Mouse (Mus musculus) adrenal gland, postnatal 25 days (tissue): Measurements from ENCODE around the gene Ildr2. TPM values are rescaled to one million over a fixed set of nuclear protein-coding genes. Genes with fewer than 3 reads are reported as not detected.

Source experiments
- DNase-seq: peaks from one replicate; pipeline ENCODE4 v3.0.0; 2021; ENCODE audit warnings: mixed read lengths
- total RNA-seq: library from RNA; stranded (reverse); gene quantifications from 2 replicates; pipeline ENCODE4 v1.2.3, GENCODE M21; 2021

Ildr2 gene
- total RNA-seq, 1 experiment from 2014 or later: 4.6 TPM

DNA sequence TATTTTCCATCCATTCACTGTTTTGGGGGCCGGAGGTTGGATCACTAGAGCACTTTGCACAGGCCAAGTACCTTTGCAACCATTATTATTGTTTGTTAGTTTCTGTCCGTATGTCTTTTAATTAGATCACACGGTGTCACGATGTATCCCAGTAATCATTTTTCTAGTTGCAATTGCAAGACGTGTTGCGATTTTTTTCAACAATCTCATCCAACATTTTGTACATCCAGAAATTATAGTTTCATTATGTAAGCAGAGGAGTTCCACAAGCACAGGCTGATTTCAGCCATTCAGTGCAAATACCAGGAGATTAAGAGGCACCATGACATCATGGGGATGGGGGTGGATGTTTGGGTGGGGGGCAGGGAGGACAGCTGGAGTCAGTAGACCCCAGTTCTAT, 29.5 kb downstream of the Ildr2 start:
- no peak for DNase-seq

DNA sequence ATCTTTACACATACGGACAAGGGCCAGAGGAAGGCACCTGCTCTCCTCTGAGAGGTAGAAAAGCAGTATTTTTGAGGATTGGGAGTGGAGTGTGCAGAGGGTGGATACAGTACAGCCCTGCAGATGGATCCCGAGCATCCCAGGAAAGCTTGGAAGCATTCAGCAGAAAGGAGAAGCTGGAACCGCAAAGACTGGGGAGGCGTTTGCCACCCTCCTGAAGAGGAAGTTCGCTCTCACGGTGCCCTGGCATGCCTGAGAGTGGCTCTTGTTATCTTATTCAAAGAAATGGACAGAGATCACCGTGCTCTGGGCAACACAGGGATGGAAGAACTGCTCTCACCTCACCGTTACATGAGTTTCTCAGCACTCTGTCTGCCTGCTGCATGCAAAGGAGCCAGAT, 30.5 kb downstream of the Ildr2 start:
- DNase-seq: no peak

DNA sequence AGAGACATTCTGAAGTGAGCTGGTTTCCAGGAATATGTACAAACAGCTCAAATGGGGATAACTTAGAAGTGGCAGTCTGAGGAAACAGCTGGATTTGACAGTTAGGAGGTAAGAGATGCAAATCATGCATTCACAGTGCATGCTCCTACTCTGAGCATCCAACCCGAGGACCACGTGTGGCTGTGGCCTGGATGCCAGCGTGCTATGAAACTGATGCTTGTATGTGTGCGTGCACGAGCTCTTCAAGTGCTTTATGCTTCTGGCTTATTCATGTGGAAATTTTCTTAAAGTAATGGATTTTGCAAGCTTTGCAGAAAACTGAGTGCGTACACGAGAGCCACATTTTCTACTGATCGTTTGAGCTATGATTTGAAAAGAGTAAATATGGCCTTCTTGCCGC, 32.3 kb downstream of the Ildr2 start:
- no peak for DNase-seq

DNA sequence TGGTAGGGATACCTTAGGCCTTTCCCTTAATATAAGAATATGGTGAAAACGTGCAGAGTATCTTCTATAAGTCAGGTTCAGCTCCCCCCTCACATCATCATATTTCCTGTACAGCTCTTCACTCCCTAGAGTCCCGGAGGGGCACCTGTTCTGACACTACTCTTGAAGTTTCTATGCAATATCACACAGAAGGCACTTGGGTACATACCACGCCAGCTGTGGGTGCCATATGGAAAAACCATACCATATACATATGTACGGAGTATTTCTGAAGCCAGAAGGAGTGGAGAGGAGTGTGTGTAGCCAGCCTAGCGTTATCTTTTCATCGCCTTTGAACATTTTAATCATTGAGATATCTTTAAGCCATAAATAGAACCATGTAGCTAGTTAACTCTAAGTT, 36.6 kb downstream of the Ildr2 start:
- no peak for DNase-seq

DNA sequence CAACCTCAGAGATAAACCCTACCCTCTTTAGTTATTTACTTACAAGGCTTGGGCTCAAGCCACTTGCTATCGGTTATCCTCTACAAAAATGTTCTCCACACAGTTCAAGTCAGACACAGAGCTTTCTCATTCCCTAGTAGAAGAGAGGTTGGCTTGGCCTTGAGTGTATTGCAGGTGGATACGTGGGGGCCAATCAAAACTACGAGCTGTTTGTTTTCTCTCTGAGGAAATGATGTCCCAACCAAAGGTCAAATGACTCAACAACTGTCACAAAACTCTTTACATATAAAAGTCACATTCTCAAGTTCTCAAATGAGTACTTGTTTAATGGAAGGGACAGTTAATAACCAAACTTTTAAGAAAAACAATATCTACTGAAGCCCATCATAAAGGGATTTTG, 39.1 kb downstream of the Ildr2 start:
- DNase-seq: no peak

DNA sequence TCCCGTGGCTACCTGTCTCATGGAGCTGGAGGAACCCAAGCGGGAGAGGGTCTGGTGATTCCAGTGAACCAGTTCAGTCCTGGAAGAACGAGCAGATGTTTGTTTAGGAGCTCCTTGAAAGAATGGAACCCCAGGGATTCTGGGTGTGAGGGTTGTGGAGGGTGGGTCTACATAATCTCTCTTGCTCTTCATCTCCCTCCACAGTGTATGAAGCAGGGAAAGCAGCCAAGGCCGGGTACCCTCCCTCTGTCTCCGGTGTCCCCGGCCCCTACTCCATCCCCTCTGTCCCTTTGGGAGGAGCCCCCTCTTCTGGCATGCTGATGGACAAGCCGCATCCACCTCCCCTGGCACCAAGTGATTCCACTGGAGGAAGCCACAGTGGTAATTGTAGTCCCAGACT, 41.6 kb downstream of the Ildr2 start:
- no peak for DNase-seq

DNA sequence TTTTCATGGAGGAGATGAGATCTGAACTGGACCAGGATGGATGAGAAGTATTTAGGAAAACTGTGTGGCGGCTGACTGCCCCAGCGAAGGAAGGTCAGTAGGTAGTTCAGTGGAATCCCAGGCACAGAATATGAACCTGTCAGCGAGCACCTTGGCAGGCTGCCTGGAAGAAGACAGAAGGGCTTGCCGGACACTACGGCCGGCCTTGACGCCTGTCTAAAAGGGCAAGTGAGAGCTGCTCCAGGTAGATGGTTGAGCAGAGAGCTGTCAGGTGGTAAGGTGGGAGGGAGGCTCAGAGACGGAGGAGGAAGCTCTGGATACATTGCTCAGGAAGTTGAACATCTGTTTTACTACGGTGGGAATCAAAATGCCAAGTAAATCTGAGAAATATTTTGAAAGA, 42.4 kb downstream of the Ildr2 start:
- DNase-seq: peak; percentile 60

DNA sequence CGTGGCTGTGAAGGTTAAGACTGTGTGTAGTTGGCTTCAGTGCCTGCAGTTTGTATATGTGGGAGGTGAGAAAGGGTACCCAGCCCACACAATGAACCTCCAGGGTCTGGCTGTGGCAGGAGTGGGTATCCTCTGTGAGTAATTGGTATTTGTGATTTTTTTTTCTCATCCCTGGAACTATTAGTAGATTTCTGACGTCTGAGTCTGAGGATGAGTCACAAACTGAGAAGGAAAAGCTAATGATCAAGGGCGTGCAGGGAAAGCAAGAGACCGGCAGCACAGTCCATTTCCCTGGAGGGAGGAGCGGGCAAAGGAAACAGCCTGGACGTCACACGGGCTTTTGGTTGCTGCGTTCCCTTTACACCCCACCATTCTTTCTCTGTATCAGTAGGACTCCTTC, 43.0 kb downstream of the Ildr2 start:
- no peak for DNase-seq

DNA sequence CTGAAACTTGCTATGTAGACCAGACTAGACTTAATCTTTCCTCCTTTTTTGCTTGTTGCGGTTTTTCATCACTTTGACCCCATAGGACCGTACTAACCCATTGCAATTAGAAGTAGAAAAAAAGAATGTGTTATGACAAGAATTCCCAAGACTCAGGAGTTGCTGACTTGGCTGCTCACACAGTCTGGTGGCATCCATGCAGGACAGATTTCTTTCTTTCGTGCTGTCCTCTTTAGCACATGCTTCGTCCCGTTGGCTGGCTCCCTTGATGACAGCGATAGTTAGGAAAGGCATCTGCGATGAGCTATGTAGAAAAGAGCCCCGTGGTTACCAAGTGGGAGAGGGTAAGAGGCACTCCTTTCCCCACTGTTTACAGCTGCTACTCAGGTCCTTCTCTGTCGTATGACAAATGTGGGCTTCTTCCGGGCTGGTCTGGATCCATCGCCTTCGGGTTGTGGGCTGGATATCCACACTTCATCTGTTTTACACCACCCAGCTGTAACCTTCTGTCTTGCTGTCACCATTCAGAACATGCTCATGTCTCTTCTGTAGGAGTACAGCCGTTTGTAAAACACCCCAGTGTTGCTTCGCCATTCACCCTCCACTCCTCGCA, 43.7 kb downstream of the Ildr2 start:
- no peak for DNase-seq

DNA sequence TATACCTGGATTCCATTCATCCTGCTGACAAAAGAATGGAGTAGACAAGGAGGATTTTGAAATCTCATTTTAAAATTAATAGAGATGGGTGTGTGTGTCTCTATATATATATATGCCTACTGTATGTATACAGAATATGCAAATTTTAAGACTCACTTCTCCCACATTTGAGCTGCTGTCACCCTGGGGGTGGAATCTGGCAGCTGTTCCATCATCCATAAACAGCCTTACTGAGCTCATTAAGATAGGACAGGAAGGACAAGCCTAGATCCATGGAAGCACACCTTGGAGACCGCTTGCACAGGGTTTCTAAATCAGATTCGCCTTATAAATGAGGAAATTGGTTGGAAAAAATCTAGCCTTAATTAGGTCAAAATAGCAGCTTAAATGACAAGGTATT, 44.9 kb downstream of the Ildr2 start:
- DNase-seq: no peak

DNA sequence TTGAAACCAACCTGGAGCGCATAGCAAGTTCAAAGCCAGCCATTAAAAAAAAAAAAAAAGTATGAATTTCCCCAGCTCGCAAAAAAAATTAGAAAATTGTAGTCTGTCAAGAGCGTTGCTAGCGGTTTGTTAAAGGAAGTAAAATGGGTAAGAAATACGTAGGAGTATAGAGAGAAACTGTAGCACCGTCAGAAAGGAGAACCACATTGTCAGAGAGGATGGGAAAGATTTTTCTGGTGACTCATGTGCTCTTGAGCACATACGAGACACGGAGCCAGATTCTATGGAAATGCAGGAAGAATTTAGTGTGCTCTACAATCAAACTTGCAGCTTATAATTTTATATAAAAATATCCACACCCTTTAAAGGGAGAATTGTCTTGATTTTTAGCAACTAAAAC, 45.9 kb downstream of the Ildr2 start:
- DNase-seq: no peak

DNA sequence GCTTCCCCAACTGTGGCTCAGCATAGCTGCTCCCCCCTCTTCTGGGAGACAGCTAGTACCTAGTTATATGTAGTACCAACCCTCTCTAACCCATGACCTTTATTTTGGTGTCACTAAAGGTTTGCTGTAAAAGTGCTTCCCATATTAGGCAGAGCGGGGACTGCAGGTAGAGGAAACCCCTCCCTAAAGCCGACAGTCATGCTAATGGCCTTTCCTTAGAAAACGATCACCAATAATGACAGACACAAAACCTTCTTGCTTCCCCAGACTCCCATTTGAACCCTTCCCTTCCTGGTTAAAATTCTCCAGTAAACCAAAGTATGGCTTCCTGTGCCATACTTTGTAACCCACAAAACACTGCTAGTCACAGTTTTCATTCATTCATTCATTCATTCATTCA, 46.6 kb downstream of the Ildr2 start:
- DNase-seq: no peak

DNA sequence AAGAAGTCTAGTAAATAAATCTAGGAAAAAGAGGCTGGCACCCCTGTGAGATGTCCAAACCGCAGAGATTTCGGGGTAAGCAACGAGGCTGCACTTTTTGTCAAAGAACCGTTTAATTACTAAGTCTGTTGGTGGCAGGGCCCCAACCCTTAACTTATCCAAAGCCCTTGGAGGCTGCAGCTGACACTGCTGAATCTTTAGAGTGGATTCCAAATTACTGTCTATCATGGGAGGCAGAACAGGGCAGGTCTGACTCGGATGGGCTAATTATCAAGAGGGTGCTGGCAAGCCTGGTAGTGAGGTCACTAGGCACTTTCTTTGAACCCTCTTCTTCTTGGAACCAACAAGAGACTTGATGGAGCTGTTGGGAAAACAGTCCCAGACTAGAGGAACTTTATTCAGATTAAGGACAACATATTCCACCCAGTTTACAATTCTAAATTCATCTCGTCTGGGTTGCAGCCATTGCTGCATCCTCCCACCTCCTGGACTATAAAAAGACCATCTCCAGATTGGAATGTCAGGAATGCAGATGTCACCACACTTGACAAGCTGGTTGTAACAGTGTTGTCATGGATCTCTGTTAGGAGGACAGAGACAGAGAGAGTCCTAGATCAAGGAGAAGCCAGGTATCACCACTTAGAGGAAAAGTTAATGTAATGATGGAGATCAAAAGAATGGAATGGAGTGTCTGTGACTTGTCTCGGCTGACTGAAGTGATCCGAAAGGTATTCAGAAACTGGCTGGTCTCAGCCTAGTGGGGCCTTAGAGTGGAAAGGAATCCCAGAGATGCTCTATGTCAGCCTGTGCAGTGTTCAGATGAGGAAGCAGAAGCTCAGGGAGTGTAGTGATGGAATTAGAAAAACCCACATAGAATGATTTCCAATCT, 50.7 kb downstream of the Ildr2 start:
- DNase-seq: no peak

DNA sequence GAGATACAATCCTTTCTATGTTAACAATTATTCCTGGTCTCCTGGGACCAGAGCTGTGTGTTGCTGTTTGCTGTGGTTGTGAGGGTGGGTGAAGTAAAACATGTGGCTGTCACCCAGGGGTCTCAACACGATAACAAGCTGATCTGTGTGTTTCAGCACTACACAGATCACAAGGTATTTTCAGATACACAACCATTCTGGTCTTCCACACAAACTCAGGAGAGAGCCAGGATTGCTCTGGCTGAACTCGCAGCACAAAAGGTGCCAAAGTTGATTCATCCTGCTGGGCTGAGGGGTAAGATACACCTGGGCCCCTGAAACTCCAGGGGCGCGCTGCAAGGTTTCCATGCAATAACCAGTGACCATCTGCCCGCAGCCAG, 54.5 kb downstream of the Ildr2 start:
- no peak for DNase-seq

DNA sequence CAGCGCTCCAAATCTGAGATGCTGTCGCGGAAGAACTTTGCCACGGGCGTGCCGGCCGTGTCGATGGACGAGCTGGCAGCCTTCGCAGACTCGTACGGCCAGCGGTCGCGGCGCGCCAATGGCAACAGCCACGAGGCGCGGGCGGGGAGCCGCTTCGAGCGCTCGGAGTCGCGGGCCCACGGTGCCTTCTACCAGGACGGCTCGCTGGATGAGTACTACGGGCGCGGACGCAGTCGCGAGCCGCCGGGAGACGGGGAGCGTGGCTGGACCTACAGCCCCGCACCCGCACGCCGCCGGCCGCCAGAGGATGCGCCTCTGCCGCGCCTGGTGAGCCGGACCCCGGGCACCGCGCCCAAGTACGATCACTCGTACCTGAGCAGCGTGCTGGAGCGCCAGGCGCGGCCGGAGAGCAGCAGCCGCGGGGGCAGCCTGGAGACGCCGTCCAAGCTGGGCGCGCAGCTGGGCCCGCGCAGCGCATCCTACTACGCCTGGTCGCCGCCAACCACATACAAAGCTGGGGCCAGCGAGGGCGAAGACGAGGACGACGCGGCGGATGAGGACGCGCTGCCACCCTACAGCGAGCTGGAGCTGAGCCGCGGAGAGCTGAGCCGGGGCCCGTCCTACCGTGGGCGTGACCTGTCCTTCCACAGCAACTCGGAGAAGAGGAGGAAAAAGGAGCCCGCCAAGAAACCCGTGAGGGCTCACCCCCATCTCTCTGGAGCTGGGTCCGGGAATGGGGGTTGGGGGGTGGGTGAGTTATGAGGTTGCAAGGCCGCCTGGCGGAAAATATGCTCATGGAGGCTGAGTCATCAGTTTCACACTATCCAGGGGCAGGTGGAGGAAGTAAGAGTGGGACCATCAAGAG, 55.1 kb downstream of the Ildr2 start:
- DNase-seq: peak; percentile 57

DNA sequence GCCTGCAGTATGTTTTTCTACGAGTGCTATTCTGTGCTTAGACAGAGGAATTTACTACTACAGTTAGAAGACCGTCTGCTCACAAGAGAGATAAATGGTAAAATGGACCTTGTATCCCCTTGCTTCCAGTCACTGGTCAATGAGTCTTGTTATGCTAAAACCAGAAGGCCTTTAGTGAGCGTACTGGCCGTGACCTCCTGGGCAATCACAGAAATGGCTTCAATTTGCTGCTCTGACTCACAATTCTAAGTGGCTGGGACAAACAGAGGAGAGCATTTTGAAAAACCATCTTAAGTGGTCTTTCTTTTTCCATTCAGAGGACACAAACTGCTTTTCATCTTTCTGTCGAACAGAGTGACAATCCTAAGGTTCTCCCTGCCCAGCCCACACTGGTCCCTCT, 57.2 kb downstream of the Ildr2 start:
- DNase-seq: peak; percentile 20

DNA sequence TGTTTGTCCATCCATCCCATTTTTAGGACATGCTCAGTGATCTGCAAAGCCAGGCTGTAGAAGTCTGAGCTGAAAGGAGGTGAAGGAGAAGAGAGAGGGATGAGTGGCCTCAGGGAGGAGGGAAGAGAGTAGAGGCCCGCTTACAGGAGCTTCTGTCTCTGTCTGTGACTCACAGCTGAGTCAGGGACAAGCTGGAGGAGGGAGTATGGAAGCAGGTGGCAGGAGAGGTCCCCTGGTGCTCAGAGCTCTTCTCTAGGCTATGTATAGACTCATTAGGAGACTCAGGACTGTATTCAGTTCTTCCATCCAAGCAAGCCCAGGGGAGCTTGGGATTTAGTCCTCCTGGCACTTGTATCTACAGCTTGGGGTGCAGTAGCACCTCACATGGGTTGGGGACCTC, 59.7 kb downstream of the Ildr2 start:
- DNase-seq: peak; percentile 27

DNA sequence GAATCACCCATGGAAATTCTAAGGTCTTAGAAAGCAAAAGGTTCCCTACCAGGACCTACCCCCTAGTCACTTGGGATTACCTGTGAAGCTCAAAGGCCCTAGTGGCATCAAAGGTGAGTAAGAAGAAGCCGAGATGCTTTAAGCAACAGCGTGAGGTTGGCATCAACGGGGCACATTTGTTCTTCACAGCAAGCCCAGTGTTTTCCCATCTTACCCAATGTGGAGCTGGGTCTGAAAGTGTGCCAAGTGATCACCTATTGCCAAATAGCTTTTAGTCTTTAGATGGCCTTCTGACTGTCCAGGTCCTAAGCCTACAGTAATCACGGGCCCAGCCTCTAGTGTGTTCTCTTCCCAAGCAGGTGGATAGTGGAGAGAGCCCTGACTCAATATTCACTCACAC, 61.8 kb downstream of the Ildr2 start:
- DNase-seq: no peak

DNA sequence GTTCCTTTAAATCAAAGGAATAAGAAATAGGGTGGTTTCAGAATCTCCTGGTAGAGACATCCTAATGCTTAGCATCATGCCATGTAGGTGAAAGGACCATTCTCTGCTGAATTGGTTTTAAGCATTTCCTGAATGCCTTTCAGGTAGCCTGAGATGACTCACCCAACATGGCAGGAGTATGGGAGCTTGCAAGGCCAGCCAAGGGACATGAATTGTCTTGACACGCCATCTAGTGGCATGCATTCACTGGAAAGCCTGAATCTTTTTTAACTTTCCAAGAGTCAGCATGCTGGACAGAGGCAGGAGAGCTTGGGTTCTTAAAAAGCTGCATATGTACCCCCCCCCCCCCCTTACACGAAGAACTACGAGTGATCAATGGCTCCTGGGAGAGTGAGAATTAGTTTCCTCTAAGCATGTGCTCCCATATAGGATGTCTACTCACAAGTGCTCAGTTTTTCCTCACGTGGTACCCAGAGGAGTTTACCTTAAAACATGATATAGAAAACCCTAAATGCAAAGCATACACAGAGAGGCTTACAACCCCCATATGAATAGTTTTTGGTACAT, 65.3 kb downstream of the Ildr2 start:
- DNase-seq: peak; percentile 56

DNA sequence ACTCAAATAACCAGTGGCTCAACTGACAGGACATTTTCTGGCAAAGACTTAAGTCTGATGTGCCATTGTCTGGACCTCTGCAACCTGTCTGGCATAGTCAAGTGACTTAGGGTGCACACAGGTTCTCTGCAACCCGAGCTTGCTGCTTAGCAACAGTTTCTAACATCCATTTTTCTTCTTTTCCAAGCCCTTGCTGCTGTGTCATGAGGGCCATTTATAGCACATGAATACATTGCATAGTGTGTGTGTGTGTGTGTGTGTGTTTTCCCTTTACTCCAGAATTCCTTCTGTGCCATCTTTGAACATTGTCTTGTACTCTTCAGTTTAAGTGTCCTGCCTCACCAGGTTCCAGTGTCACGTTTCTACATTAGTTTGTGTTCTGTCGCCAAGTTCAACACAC, 72.5 kb downstream of the Ildr2 start:
- DNase-seq: no peak

DNA sequence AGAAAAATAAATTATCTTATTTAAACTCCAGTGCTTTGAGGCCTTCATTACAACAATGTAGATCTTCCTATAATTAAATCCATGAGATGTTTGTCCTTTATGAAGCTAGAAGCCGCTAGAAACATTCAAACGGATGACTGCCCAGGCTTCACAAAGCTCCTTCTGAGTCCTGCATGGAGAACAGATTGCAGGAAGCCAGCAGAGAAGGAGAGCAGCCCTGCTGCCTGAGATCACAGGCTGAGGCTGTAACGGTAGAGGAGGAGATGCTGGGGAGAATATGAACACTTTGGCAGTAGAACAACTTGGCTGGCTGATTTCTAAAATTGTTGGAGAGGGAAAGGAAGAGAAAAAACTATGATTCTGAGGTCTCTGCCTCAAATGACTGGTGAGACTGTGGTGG, 76.8 kb downstream of the Ildr2 start:
- DNase-seq: no peak

DNA sequence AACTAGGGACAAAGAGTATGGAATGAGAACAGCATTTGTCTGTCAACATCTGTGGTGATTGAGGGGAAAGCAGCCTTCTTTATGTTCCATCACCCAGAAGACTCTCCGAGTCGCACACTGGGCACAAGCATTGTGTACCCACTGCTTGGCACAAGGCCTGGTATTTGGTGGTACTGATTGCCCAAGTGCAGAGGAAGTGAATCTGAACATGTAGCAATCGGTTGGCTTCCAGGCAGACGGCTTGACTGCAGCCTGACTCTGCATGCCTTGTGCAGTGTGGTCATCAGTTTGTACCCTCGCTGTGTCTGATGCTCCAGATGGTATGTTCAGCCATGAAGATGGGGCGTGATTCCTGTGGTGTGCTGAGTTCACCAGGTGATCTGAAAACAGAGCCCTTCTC, 85.2 kb downstream of the Ildr2 start:
- peak; percentile 10 for DNase-seq

DNA sequence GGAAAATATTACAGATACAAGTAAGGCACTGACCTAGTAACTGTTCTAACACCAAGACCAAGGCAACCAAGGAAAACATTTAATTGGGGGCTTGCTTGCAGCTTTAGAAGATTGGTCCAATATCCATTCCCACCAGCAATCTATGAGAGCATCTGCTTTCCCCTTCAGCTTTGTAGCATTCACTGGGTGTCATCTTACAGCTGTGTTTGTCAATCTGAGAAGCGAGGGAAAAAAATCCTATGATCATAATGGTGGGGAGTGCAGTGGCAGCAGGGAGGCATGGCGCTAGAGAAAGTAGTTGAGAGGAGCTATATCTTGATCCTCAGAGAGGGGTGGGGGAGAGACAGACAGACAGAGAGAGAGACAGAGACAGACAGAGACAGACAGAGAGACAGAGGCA, 88.1 kb downstream of the Ildr2 start:
- DNase-seq: no peak
